11 mouse cellular contexts compared by ENCODE assay signal in the genomic region with DNA sequence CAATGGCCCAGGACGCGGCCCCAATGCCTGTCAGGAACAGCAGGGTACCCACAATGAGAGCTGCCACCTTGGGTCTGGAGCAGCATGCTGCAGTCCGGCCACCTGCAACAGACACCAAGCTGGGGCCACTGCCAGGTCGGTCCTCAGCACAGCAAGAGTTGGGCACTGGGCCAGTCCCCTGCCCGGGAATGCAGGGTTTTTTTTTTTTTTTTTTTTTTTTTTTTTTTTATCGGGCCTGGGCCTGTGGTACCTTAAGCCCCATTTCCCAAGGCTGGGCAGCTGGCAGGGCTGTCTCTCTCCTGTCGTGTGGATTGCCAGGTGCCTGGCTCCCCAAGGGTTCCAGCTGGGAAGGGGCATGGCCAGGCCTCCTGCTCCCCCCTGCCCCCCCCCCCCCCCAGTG. TPM values are rescaled to one million over a fixed set of nuclear protein-coding genes. Genes with fewer than 3 reads are reported as not detected.
DNase-seq lines count a peak whose midpoint lies in the region; ATAC-seq lines count a peak whose summit lies in the region.
"Had no signal": no experiment of that assay in that cellular context is flagged by ENCODE, and none has a peak within 500 bp of the region (broad histone marks: within the 10 kb centered on the region; RNA-seq: fewer than 3 reads in every experiment).

No protein-coding gene starts in this region.

- no peak for ATAC-seq in forebrain, embryonic 14.5 days
- ATAC-seq in forebrain, embryonic 16.5 days = no peak
- no peak for ATAC-seq in frontal cortex, adult (ENCODE audit: low TSS enrichment)

- no peak overlapping the region for H3K27ac ChIP-seq in forebrain, embryonic 14.5 days (ENCODE audit: low read depth, low read length)
- no peak overlapping the region for H3K27ac ChIP-seq in forebrain, embryonic 16.5 days (ENCODE audit: low read length)
- H3K27ac ChIP-seq: embryonic facial prominence, embryonic 15.5 days; heart, adult 2 months had no signal

- WGBS in forebrain, embryonic 14.5 days = 35% methylated on average over 7 of the region's 7 CpGs
- 21% methylated on average over 7 of the region's 7 CpGs for WGBS in forebrain, embryonic 16.5 days

- H3K9ac ChIP-seq in forebrain, embryonic 14.5 days (ENCODE audit: low read length) = no peak overlapping the region
- H3K9ac ChIP-seq in forebrain, embryonic 16.5 days (replicated peaks; ENCODE audit: low read depth, low read length) = no peak overlapping the region
- H3K9ac ChIP-seq: embryonic facial prominence, embryonic 15.5 days had no signal

- peak; percentile 34 for DNase-seq in forebrain, embryonic 14.5 days (ENCODE audit: low spot score)
- peak; percentile 77 for DNase-seq in testis, postnatal 10 days (ENCODE audit: low spot score)
- no peak for DNase-seq in testis, postnatal 14 days (ENCODE audit: low spot score)
- peak; percentile 91 to 93 for DNase-seq in kidney, postnatal 25 days
- no peak for DNase-seq in frontal cortex, postnatal 36 days (ENCODE audit: low spot score in 2 of 2)
- no peak for DNase-seq in yolk sac, embryonic 10.5 days (ENCODE audit: low spot score)
- DNase-seq: right cerebral cortex, postnatal 25 days had no signal

- no peaks in the 10 kb centered on the region for H3K9me3 ChIP-seq in forebrain, embryonic 14.5 days (replicated peaks; ENCODE audit: control insufficient read depth, low read length)
- H3K9me3 ChIP-seq in forebrain, embryonic 16.5 days (ENCODE audit: control insufficient read depth, low read length) = no peaks in the 10 kb centered on the region
- H3K9me3 ChIP-seq: embryonic facial prominence, embryonic 15.5 days had no signal

- H3K4me2 ChIP-seq in forebrain, embryonic 14.5 days (ENCODE audit: low read length) = no peak overlapping the region
- H3K4me2 ChIP-seq in forebrain, embryonic 16.5 days (ENCODE audit: low read length) = no peak overlapping the region
- H3K4me2 ChIP-seq: embryonic facial prominence, embryonic 15.5 days had no signal

- H3K4me3 ChIP-seq in forebrain, embryonic 14.5 days (ENCODE audit: low read depth, low read length) = no peak overlapping the region
- H3K4me3 ChIP-seq in forebrain, embryonic 16.5 days (replicated peaks; ENCODE audit: low read length) = no peak overlapping the region
- H3K4me3 ChIP-seq: embryonic facial prominence, embryonic 15.5 days; heart, adult 2 months had no signal

- H3K4me1 ChIP-seq in forebrain, embryonic 14.5 days (ENCODE audit: control insufficient read depth, insufficient read depth, low read length) = no peaks in the 10 kb centered on the region
- no peaks in the 10 kb centered on the region for H3K4me1 ChIP-seq in forebrain, embryonic 16.5 days (replicated peaks; ENCODE audit: control insufficient read depth, insufficient read depth, low read length)
- H3K4me1 ChIP-seq: embryonic facial prominence, embryonic 15.5 days had no signal

- H3K27me3 ChIP-seq in forebrain, embryonic 14.5 days (replicated peaks; ENCODE audit: control insufficient read depth, insufficient read depth, low read length) = no peaks in the 10 kb centered on the region
- no peaks in the 10 kb centered on the region for H3K27me3 ChIP-seq in forebrain, embryonic 16.5 days (replicated peaks; ENCODE audit: control insufficient read depth, insufficient read depth, low read length)
- H3K27me3 ChIP-seq: embryonic facial prominence, embryonic 15.5 days had no signal

- H3K36me3 ChIP-seq in forebrain, embryonic 14.5 days (ENCODE audit: control insufficient read depth, insufficient read depth, low read length) = no peaks in the 10 kb centered on the region
- H3K36me3 ChIP-seq in forebrain, embryonic 16.5 days (ENCODE audit: control insufficient read depth, insufficient read depth) = no peaks in the 10 kb centered on the region
- H3K36me3 ChIP-seq: embryonic facial prominence, embryonic 15.5 days had no signal

RNA-seq across cellular contexts. Expression of a gene that starts 6.0 kb away (rescaled TPM):
- not detected in 2 replicates for polyA plus RNA-seq in forebrain, embryonic 14.5 days (2014; fragmentation: Nextera tagmentation; extraction: Ambion mirVana)
- polyA plus RNA-seq in forebrain, embryonic 16.5 days (2015; fragmentation: Nextera tagmentation; extraction: Ambion mirVana) = 0.88 TPM in 1 of 2 replicates, not detected in the other

RNA-seq across cellular contexts. Expression of a gene that starts 17.7 kb away (rescaled TPM):
- 2.8 and 4.4 TPM in 2 replicates for polyA plus RNA-seq in forebrain, embryonic 14.5 days (2014; fragmentation: Nextera tagmentation; extraction: Ambion mirVana)
- 4.1 and 5.3 TPM in 2 replicates for polyA plus RNA-seq in forebrain, embryonic 16.5 days (2015; fragmentation: Nextera tagmentation; extraction: Ambion mirVana)

RNA-seq across cellular contexts. Expression of a gene that starts 32.6 kb away (rescaled TPM):
- polyA plus RNA-seq in forebrain, embryonic 14.5 days (2014; fragmentation: Nextera tagmentation; extraction: Ambion mirVana) = not detected in 2 replicates
- 0.15 and 0.66 TPM in 2 replicates for polyA plus RNA-seq in forebrain, embryonic 16.5 days (2015; fragmentation: Nextera tagmentation; extraction: Ambion mirVana)

RNA-seq across cellular contexts. Expression of a gene that starts 46.6 kb away (rescaled TPM):
- polyA plus RNA-seq in forebrain, embryonic 14.5 days (2014; fragmentation: Nextera tagmentation; extraction: Ambion mirVana) = 150 and 200 TPM in 2 replicates
- 261 and 277 TPM in 2 replicates for polyA plus RNA-seq in forebrain, embryonic 16.5 days (2015; fragmentation: Nextera tagmentation; extraction: Ambion mirVana)

RNA-seq across cellular contexts. Expression of a gene that starts 49.9 kb away (rescaled TPM):
- 0.08 and 0.15 TPM in 2 replicates for polyA plus RNA-seq in forebrain, embryonic 14.5 days (2014; fragmentation: Nextera tagmentation; extraction: Ambion mirVana)
- 0.20 and 0.24 TPM in 2 replicates for polyA plus RNA-seq in forebrain, embryonic 16.5 days (2015; fragmentation: Nextera tagmentation; extraction: Ambion mirVana)

Comparison
In these comparisons a context has a peak if more than half of its experiments do, and no peak if none do; other contexts are left out.
1. DNase-seq: peak in forebrain, embryonic 14.5 days (single experiment), testis, postnatal 10 days (single experiment) and kidney, postnatal 25 days (2 of 2); none in testis, postnatal 14 days (single experiment), frontal cortex, postnatal 36 days (0 of 2) and yolk sac, embryonic 10.5 days (single experiment).